Mouse (Mus musculus) MEL (cell line): ENCODE data around the gene Usp51. TPM values are rescaled to one million over a fixed set of nuclear protein-coding genes. Genes with fewer than 3 reads are reported as not detected.
"Not testable (repeated sequence)": the region's sequence is repeated elsewhere in the genome, so short reads cannot be mapped to it uniquely, and the experiment has no call there.

Experiments
- DNase-seq: peaks from one replicate; pipeline ENCODE4 v3.0.0; 2011; ENCODE audit warnings: low read depth, low spot score
- H3K27ac ChIP-seq: 2 replicates; pipeline ENCODE4 v1.5.1; 2012; ENCODE audit warnings: low read depth, mild to moderate bottlenecking, control low read depth, low read length, moderate library complexity; ENCODE audit not compliant: control insufficient read depth
- H3K27me3 ChIP-seq, 2 experiments: fragments of 150-350 bp in 1 of 2; sonication (generic) in 1 of 2; 2 replicates each; pipeline ENCODE4 v1.6.1; 2012; ENCODE audit warnings: low read length in 2 of 2, mild to moderate bottlenecking in 2 of 2, improper control_type of control experiment in 1 of 2, moderate library complexity in 1 of 2; ENCODE audit not compliant: insufficient read depth in 2 of 2, control insufficient read depth in 1 of 2
- H3K36me3 ChIP-seq, 2 experiments: 2 replicates each; pipeline ENCODE4 v1.6.1; 2012 to 2014; ENCODE audit warnings: low read length in 2 of 2, improper control_type of control experiment in 1 of 2, inconsistent platforms in 1 of 2, mild to moderate bottlenecking in 1 of 2; ENCODE audit not compliant: insufficient read depth in 2 of 2, control insufficient read depth in 1 of 2
- H3K4me1 ChIP-seq, 2 experiments: fragments of 150-350 bp in 1 of 2; sonication (generic) in 1 of 2; 2 replicates each; pipeline ENCODE4 v1.6.1; 2012; ENCODE audit warnings: low read length in 2 of 2, improper control_type of control experiment in 1 of 2, mild to moderate bottlenecking in 1 of 2; ENCODE audit not compliant: insufficient read depth in 2 of 2, control insufficient read depth in 1 of 2
- H3K4me3 ChIP-seq, 2 experiments: fragments of 150-350 bp in 1 of 2; sonication (generic) in 1 of 2; 2 replicates each; pipeline ENCODE4 v1.5.1; 2012; ENCODE audit warnings: low read depth in 2 of 2, low read length in 2 of 2, mild to moderate bottlenecking in 2 of 2, moderate library complexity in 2 of 2, control low read depth in 1 of 2, improper control_type of control experiment in 1 of 2; ENCODE audit not compliant: control insufficient read depth in 1 of 2, insufficient read depth in 1 of 2
- H3K79me2 ChIP-seq: 2 replicates; pipeline ENCODE4 v1.6.1; 2012; ENCODE audit warnings: mild to moderate bottlenecking, low read length, moderate library complexity; ENCODE audit not compliant: control insufficient read depth, poor library complexity, insufficient read depth
- H3K9ac ChIP-seq: 2 replicates; pipeline ENCODE4 v1.6.1; 2012; ENCODE audit warnings: low read depth, mild to moderate bottlenecking, control low read depth, low read length, moderate library complexity; ENCODE audit not compliant: control insufficient read depth, poor library complexity, severe bottlenecking
- H3K9me3 ChIP-seq: fragments of 150-350 bp; sonication (generic); replicated peaks from 2 replicates; pipeline ENCODE4 v1.6.1; 2012; ENCODE audit warnings: mild to moderate bottlenecking, low read length, improper control_type of control experiment, moderate library complexity; ENCODE audit not compliant: insufficient read depth
- CHD1 ChIP-seq: IDR thresholded peaks from 2 replicates; pipeline ENCODE4 v1.6.1; 2012; ENCODE audit warnings: low read depth, mild to moderate bottlenecking, inconsistent platforms, low read length, improper control_type of control experiment
- ELF1 ChIP-seq: IDR thresholded peaks from 2 replicates; pipeline ENCODE4 v1.6.1; 2014; ENCODE audit warnings: low read depth, mild to moderate bottlenecking, inconsistent platforms, low read length, improper control_type of control experiment, moderate library complexity
- EP300 ChIP-seq, 2 experiments: IDR thresholded peaks; 2 replicates each; pipeline ENCODE4 v1.6.1; 2011; ENCODE audit warnings: improper control_type of control experiment in 2 of 2, low read length in 2 of 2, low read depth in 1 of 2, mild to moderate bottlenecking in 1 of 2
- GABPA ChIP-seq: IDR thresholded peaks from 2 replicates; pipeline ENCODE4 v1.6.1; 2012; ENCODE audit warnings: low read depth, mild to moderate bottlenecking, inconsistent platforms, low read length, improper control_type of control experiment, moderate library complexity
- HCFC1 ChIP-seq: IDR thresholded peaks from 2 replicates; pipeline ENCODE4 v1.6.1; 2012; ENCODE audit warnings: low read depth, mild to moderate bottlenecking, inconsistent platforms, low read length, improper control_type of control experiment, moderate library complexity
- MAZ ChIP-seq: IDR thresholded peaks from 2 replicates; pipeline ENCODE4 v1.6.1; 2012; ENCODE audit warnings: low read depth, mild to moderate bottlenecking, inconsistent platforms, low read length, improper control_type of control experiment
- MEF2A ChIP-seq: IDR thresholded peaks from 2 replicates; pipeline ENCODE4 v1.6.1; 2014; ENCODE audit warnings: low read depth, mild to moderate bottlenecking, inconsistent platforms, low read length, improper control_type of control experiment; ENCODE audit not compliant: poor library complexity, insufficient replicate concordance, severe bottlenecking; ENCODE audit errors: extremely low read depth
- MXI1 ChIP-seq: IDR thresholded peaks from 2 replicates; pipeline ENCODE4 v1.6.1; 2011; ENCODE audit warnings: mild to moderate bottlenecking, low read depth, low read length, improper control_type of control experiment
- MYC ChIP-seq: IDR thresholded peaks from 2 replicates; pipeline ENCODE4 v1.6.1; 2011; ENCODE audit warnings: low read depth, mild to moderate bottlenecking, low read length, improper control_type of control experiment, moderate library complexity
- NRF1 ChIP-seq: IDR thresholded peaks from 2 replicates; pipeline ENCODE4 v1.6.1; 2014; ENCODE audit warnings: low read depth, mild to moderate bottlenecking, inconsistent platforms, low read length, improper control_type of control experiment, moderate library complexity; ENCODE audit not compliant: poor library complexity, insufficient read depth, severe bottlenecking
- POLR2AphosphoS5 ChIP-seq: IDR thresholded peaks from 2 replicates; pipeline ENCODE4 v1.6.1; 2012; ENCODE audit warnings: low read depth, borderline replicate concordance, mild to moderate bottlenecking, inconsistent platforms, low read length, moderate library complexity, mixed read lengths
- SIN3A ChIP-seq: IDR thresholded peaks from 2 replicates; pipeline ENCODE4 v1.6.1; 2012; ENCODE audit warnings: low read length, improper control_type of control experiment, inconsistent platforms
- TBP ChIP-seq: IDR thresholded peaks from 2 replicates; pipeline ENCODE4 v1.8.0; 2011; ENCODE audit warnings: low read depth, low read length, improper control_type of control experiment
- TCF12 ChIP-seq: IDR thresholded peaks from 2 replicates; pipeline ENCODE4 v1.6.1; 2014; ENCODE audit warnings: low read depth, mild to moderate bottlenecking, inconsistent platforms, low read length, improper control_type of control experiment, moderate library complexity
- USF2 ChIP-seq, 2 experiments: IDR thresholded peaks; 2 replicates each; pipeline ENCODE4 v1.6.1; 2011 to 2012; ENCODE audit warnings: improper control_type of control experiment in 2 of 2, low read length in 2 of 2, borderline replicate concordance in 1 of 2, inconsistent platforms in 1 of 2, low read depth in 1 of 2, mild to moderate bottlenecking in 1 of 2; ENCODE audit not compliant: insufficient read depth in 1 of 2
- ZC3H11A ChIP-seq: IDR thresholded peaks from 2 replicates; pipeline ENCODE4 v1.6.1; 2012; ENCODE audit warnings: low read depth, mild to moderate bottlenecking, inconsistent platforms, low read length, improper control_type of control experiment
- ZKSCAN1 ChIP-seq: IDR thresholded peaks from 2 replicates; pipeline ENCODE4 v1.6.1; 2012; ENCODE audit warnings: low read depth, mild to moderate bottlenecking, inconsistent platforms, low read length, improper control_type of control experiment, moderate library complexity
- ZMIZ1 ChIP-seq: IDR thresholded peaks from 2 replicates; pipeline ENCODE4 v1.6.1; 2012; ENCODE audit warnings: low read depth, mild to moderate bottlenecking, inconsistent platforms, low read length, improper control_type of control experiment, moderate library complexity
- ZNF384 ChIP-seq: IDR thresholded peaks from 2 replicates; pipeline ENCODE4 v1.6.1; 2012; ENCODE audit warnings: low read depth, mild to moderate bottlenecking, inconsistent platforms, low read length, improper control_type of control experiment
- polyA plus RNA-seq, 2 experiments: library from polyadenylated mRNA; stranded (reverse) in 1 of 2; unstranded in 1 of 2; fragments of >175 nt in 1 of 2; fragments of >200 nt in 1 of 2; gene quantifications; 2 replicates each; pipeline versions ENCODE4 v1.2.1 to v1.2.4; 2012; ENCODE audit warnings: low replicate concordance in 2 of 2, low read depth in 1 of 2; ENCODE audit not compliant: insufficient read length in 2 of 2, insufficient read depth in 1 of 2, missing spikeins in 1 of 2
- total RNA-seq: library from RNA; depleted of rRNA; stranded (reverse); fragments of 300-350 nt; gene quantifications from 2 replicates; pipeline ENCODE4 v1.2.3, GENCODE M21; 2012

The Usp51 gene
- total and polyA plus RNA-seq, 3 experiments: not detected

DNA sequence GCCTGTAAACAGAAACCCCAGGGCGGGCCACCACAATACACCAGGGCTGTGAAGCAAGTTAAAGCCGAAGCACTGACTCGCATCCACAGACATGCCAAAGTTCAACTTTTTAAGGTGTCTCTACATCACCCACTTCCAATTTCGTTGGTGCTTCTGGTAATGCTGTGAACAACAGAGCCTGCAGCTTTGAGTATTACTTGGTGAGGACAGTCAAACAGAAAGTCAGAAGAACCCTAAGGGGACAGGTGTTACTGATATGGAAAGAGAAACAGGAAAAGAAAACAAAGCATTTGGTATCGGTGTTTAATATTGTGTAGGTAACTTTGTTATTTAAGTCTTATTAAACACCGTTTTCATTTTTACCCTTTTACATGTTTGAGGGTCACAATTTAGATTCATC, 29.7 kb upstream of the Usp51 start:
- no peaks in the 10 kb centered on the region for H3K36me3 ChIP-seq
- DNase-seq: no peak
- no peak overlapping the region for H3K9ac ChIP-seq
- no peak overlapping the region for H3K27ac ChIP-seq
- no peaks in the 10 kb centered on the region for H3K79me2 ChIP-seq
- H3K4me3 ChIP-seq: no peak overlapping the region
- no peaks in the 10 kb centered on the region for H3K9me3 ChIP-seq
- H3K27me3 ChIP-seq: no peaks in the 10 kb centered on the region
- no peaks in the 10 kb centered on the region for H3K4me1 ChIP-seq
- TF ChIP-seq TCF12: no peak
- TF ChIP-seq MYC: no peak
- TF ChIP-seq ZMIZ1: no peak
- no peak for TF ChIP-seq ZKSCAN1
- TF ChIP-seq SIN3A: no peak
- TF ChIP-seq MAZ: no peak
- TF ChIP-seq CHD1: no peak
- TF ChIP-seq USF2 (IDR thresholded peaks at IDR 0.05; ENCODE audit: borderline replicate concordance in 1 of 2, insufficient read depth in 1 of 2, low read depth in 1 of 2, low read length in 2 of 2): no peak
- TF ChIP-seq ZC3H11A: no peak
- TF ChIP-seq POLR2AphosphoS5: no peak
- no peak for TF ChIP-seq MEF2A
- TF ChIP-seq HCFC1: no peak
- TF ChIP-seq, all 39 proteins: peak for 0

GRCm38 (mm10) chrX:152985009-152985408, 21.3 kb upstream of the Usp51 start:
- no peak for DNase-seq
- no peak overlapping the region for H3K4me3 ChIP-seq
- no peaks in the 10 kb centered on the region for H3K36me3 ChIP-seq
- H3K27me3 ChIP-seq: no peaks in the 10 kb centered on the region
- no peak overlapping the region for H3K27ac ChIP-seq
- no peaks in the 10 kb centered on the region for H3K9me3 ChIP-seq
- H3K9ac ChIP-seq: no peak overlapping the region
- no peaks in the 10 kb centered on the region for H3K4me1 ChIP-seq
- H3K79me2 ChIP-seq: no peaks in the 10 kb centered on the region
- TF ChIP-seq CHD1 (no peak), EP300 (IDR thresholded peaks at IDR 0.05; ENCODE audit: low read depth in 1 of 2, low read length in 2 of 2) (no peak), SIN3A (no peak), ELF1 (no peak), NRF1 (no peak), GABPA (no peak), ZC3H11A (no peak), ZNF384 (no peak), USF2 (IDR thresholded peaks at IDR 0.05; ENCODE audit: borderline replicate concordance in 1 of 2, insufficient read depth in 1 of 2, low read depth in 1 of 2, low read length in 2 of 2) (no peak), ZMIZ1 (no peak), TBP (no peak), MXI1 (no peak)

GRCm38 (mm10) chrX:152989852-152990251, 16.4 kb upstream of the Usp51 start:
- not testable (repeated sequence) for H3K27ac ChIP-seq, DNase-seq, H3K4me1 ChIP-seq, H3K4me3 ChIP-seq, H3K79me2 ChIP-seq, H3K9me3 ChIP-seq, H3K9ac ChIP-seq, H3K27me3 ChIP-seq, H3K36me3 ChIP-seq

DNA sequence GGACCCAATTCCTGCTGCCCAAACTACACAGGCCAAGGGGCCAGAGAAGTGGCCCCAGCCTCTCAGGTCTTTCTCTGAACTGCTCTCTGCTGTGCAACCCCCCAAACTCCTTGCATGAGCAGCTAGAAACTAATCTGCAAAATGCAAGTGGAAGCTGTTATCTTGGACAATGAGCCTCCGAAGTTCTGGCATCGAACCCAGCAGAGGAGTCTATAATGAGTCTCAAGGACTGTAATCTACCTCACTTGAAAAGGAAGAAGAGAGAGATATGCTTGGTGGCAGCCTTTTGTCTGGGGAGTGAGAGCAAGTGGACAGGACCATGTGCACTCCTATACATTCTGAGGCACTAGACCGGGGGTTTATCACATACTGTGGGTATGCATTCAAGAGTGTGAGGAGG, 10.2 kb upstream of the Usp51 start:
- not testable (repeated sequence) for DNase-seq, H3K36me3 ChIP-seq, H3K27ac ChIP-seq, H3K4me3 ChIP-seq, H3K9ac ChIP-seq, H3K79me2 ChIP-seq, H3K27me3 ChIP-seq, H3K9me3 ChIP-seq, H3K4me1 ChIP-seq
